Mouse (Mus musculus): Measurements from ENCODE around the gene Cd52. TPM values are rescaled to one million over a fixed set of nuclear protein-coding genes. Genes with fewer than 3 reads are reported as not detected.

Gene Cd52
- total and polyA plus RNA-seq, 3 experiments: 4.1 to 19.2 (median 5.8) TPM

GRCm38 (mm10) chr4:134035953-134036352 is 58.9 kb downstream of the Cd52 start:
- Histone ChIP-seq H3K79me2 (replicated peaks; ENCODE audit: control insufficient read depth, insufficient read depth, low read length) (no peaks in the 10 kb centered on the region), H3K4me1 (ENCODE audit: control insufficient read depth, insufficient read depth, low read length) (no peaks in the 10 kb centered on the region), H3K27ac (no peak overlapping the region), H3K9ac (ENCODE audit: low read depth, low read length) (no peak overlapping the region), H3K36me3 (ENCODE audit: control insufficient read depth, insufficient read depth, low read length) (no peaks in the 10 kb centered on the region), H3K4me3 (no peak overlapping the region), H3K27me3 (ENCODE audit: control insufficient read depth, insufficient read depth, low read length) (no peaks in the 10 kb centered on the region)
- WGBS: 5% methylated on average over 16 of the region's 16 CpGs
- DNase-seq: peak; percentile 56 to 77
- no peak for TF ChIP-seq POLR2A (IDR thresholded peaks at IDR 0.05; ENCODE audit: insufficient read depth, low read depth, low read length)
- TF ChIP-seq CTCF (IDR thresholded peaks at IDR 0.05): peak; percentile 91
- intact Hi-C loops (cut with DNase I): loop anchor here (2.0 to 5.0 kb wide), 3 partner anchors 46 to 255 kb away; no protein-coding TSS in a partner anchor

Other genes starting within 250 kb of the Cd52 start
- 1 to 10 TPM; 4.4 to 4.8 TPM for gene Rps6ka1, start 207.3 kb downstream of the Cd52 start, total RNA-seq (2021)
- gene Rps6ka1, start 207.3 kb downstream of the Cd52 start, polyA plus RNA-seq (2012; rRNA removed): 5.9 and 7.1 TPM in 2 replicates
- gene Hmgn2, start 126.4 kb downstream of the Cd52 start, total RNA-seq (2021): 100 to 1,000 TPM in 1 of 2 experiments, 10 to 100 TPM in 1; 92.3 to 109 TPM
- 23.1 and 59.6 TPM in 2 replicates for gene Hmgn2, start 126.4 kb downstream of the Cd52 start, polyA plus RNA-seq (2012; rRNA removed)
- gene Dhdds, start 94.2 kb downstream of the Cd52 start, total RNA-seq (2021): 10 to 100 TPM; 28.3 to 28.8 TPM
- 21.6 and 34.2 TPM in 2 replicates for gene Dhdds, start 94.2 kb downstream of the Cd52 start, polyA plus RNA-seq (2012; rRNA removed)
- gene Lin28a, start 76.2 kb downstream of the Cd52 start, total RNA-seq (2021): not detected
- gene Lin28a, start 76.2 kb downstream of the Cd52 start, polyA plus RNA-seq (2012; rRNA removed): not detected in 2 replicates
- gene Zfp683, start 41.2 kb downstream of the Cd52 start, total RNA-seq (2021): not detected
- gene Zfp683, start 41.2 kb downstream of the Cd52 start, polyA plus RNA-seq (2012; rRNA removed): not detected in 2 replicates
- not detected for gene Crybg2, start 34.3 kb downstream of the Cd52 start, total RNA-seq (2021)
- 0.49 TPM in 1 of 2 replicates, not detected in the other for gene Crybg2, start 34.3 kb downstream of the Cd52 start, polyA plus RNA-seq (2012; rRNA removed)
- 1 to 10 TPM; 1.6 to 2.1 TPM for gene Ubxn11, start 7.5 kb upstream of the Cd52 start, total RNA-seq (2021)
- gene Ubxn11, start 7.5 kb upstream of the Cd52 start, polyA plus RNA-seq (2012; rRNA removed): 3.3 and 6.9 TPM in 2 replicates
- 10 to 100 TPM; 34.3 to 45.7 TPM for gene Sh3bgrl3, start 33.7 kb upstream of the Cd52 start, total RNA-seq (2021)
- 98.9 and 139 TPM in 2 replicates for gene Sh3bgrl3, start 33.7 kb upstream of the Cd52 start, polyA plus RNA-seq (2012; rRNA removed)
- gene Cep85, start 92.0 kb upstream of the Cd52 start, total RNA-seq (2021): 10 to 100 TPM; 54.4 to 63.2 TPM
- 52.2 and 73.7 TPM in 2 replicates for gene Cep85, start 92.0 kb upstream of the Cd52 start, polyA plus RNA-seq (2012; rRNA removed)
- gene Gm7534, start 107.9 kb upstream of the Cd52 start, total RNA-seq (2021): not detected
- gene Gm7534, start 107.9 kb upstream of the Cd52 start, polyA plus RNA-seq (2012; rRNA removed): not detected in 2 replicates
- gene Catsper4, start 132.3 kb upstream of the Cd52 start, total RNA-seq (2021): not detected
- not detected in 2 replicates for gene Catsper4, start 132.3 kb upstream of the Cd52 start, polyA plus RNA-seq (2012; rRNA removed)
- gene Cnksr1, start 143.3 kb upstream of the Cd52 start, total RNA-seq (2021): 1 to 10 TPM; 4.1 to 6.7 TPM
- gene Cnksr1, start 143.3 kb upstream of the Cd52 start, polyA plus RNA-seq (2012; rRNA removed): 3.3 and 4.4 TPM in 2 replicates
- gene E130218I03Rik, start 148.6 kb upstream of the Cd52 start, total RNA-seq (2021): not detected
- not detected in 2 replicates for gene E130218I03Rik, start 148.6 kb upstream of the Cd52 start, polyA plus RNA-seq (2012; rRNA removed)
- 1 to 10 TPM; 3.3 to 4.3 TPM for gene Zfp593, start 150.5 kb upstream of the Cd52 start, total RNA-seq (2021)
- 2.8 and 2.9 TPM in 2 replicates for gene Zfp593, start 150.5 kb upstream of the Cd52 start, polyA plus RNA-seq (2012; rRNA removed)
- not detected for gene Gm30191, start 151.9 kb upstream of the Cd52 start, total RNA-seq (2021)
- not detected in 2 replicates for gene Gm30191, start 151.9 kb upstream of the Cd52 start, polyA plus RNA-seq (2012; rRNA removed)
- gene Grrp1, start 159.0 kb upstream of the Cd52 start, total RNA-seq (2021): 1 to 10 TPM; 5.2 to 5.7 TPM
- 10.0 and 11.0 TPM in 2 replicates for gene Grrp1, start 159.0 kb upstream of the Cd52 start, polyA plus RNA-seq (2012; rRNA removed)
- 1 to 10 TPM; 5.3 to 7.6 TPM for gene Pdik1l, start 192.8 kb upstream of the Cd52 start, total RNA-seq (2021)
- 1.00 and 4.0 TPM in 2 replicates for gene Pdik1l, start 192.8 kb upstream of the Cd52 start, polyA plus RNA-seq (2012; rRNA removed)
- 100 to 1,000 TPM; 209 to 210 TPM for gene Trim63, start 220.0 kb upstream of the Cd52 start, total RNA-seq (2021)
- gene Trim63, start 220.0 kb upstream of the Cd52 start, polyA plus RNA-seq (2012; rRNA removed): 142 and 215 TPM in 2 replicates
- under 1 TPM; 0.45 to 0.65 TPM for gene Slc30a2, start 248.1 kb upstream of the Cd52 start, total RNA-seq (2021)
- gene Slc30a2, start 248.1 kb upstream of the Cd52 start, polyA plus RNA-seq (2012; rRNA removed): 0.12 and 0.35 TPM in 2 replicates

Data from heart, adult 2 months (tissue).